20 mouse cellular contexts compared by ENCODE assay signal in the genomic region with DNA sequence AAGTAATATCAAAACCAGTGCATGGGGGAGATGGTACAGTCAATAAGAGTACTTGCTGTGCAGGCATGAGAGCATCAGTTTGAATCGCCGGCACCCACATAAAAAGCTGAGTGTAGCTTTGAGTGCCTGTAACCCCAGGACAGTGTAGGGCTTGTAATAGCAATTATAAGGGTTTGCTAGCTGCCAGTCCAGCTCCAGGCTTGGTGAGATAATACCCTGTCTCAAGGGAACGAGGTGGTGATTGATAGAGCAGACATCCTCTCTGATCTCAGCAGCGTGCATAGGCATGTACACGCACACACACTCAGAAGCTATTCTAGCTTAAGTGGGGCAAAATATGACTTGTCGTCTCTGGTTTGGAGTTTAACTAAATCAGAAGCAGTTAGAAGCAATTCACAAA. TPM values are rescaled to one million over a fixed set of nuclear protein-coding genes. Genes with fewer than 3 reads are reported as not detected.
DNase-seq lines count a peak whose midpoint lies in the region; ATAC-seq lines count a peak whose summit lies in the region.
"Had no signal": no experiment of that assay in that cellular context is flagged by ENCODE, and none has a peak within 500 bp of the region (broad histone marks: within the 10 kb centered on the region; RNA-seq: fewer than 3 reads in every experiment).

No protein-coding gene starts in this region.

- WGBS in embryonic facial prominence, embryonic 14.5 days: 61% methylated on average over 6 of the region's 6 CpGs
- 76% methylated on average over 6 of the region's 6 CpGs for WGBS in embryonic facial prominence, embryonic 10.5 days
- WGBS in hindbrain, embryonic 12.5 days: 55% methylated on average over 6 of the region's 6 CpGs
- 81% methylated on average over 6 of the region's 6 CpGs for WGBS in hindbrain, embryonic 10.5 days
- 72% methylated on average over 6 of the region's 6 CpGs for WGBS in neural tube, embryonic 11.5 days

- no peak; the same call in 1 of the 2 replicates for ATAC-seq in embryonic facial prominence, embryonic 14.5 days (ENCODE audit: low read depth)
- ATAC-seq in hindbrain, embryonic 12.5 days (ENCODE audit: low FRiP score): no peak
- no peak for ATAC-seq in neural tube, embryonic 11.5 days (ENCODE audit: insufficient read depth, low FRiP score, low TSS enrichment)
- ATAC-seq in neutrophil, adult 5-6 weeks (ENCODE audit: extremely low read depth, insufficient number of reproducible peaks, low FRiP score, poor library complexity, severe bottlenecking): 0 out of 2 replicates have a peak, but pooled peaks have one; percentile 39
- ATAC-seq: hindbrain, postnatal 0 days; intestine, embryonic 16.5 days had no signal

- H3K9ac ChIP-seq in embryonic facial prominence, embryonic 14.5 days (ENCODE audit: low read depth, low read length): no peak overlapping the region
- no peak overlapping the region for H3K9ac ChIP-seq in hindbrain, embryonic 12.5 days
- H3K9ac ChIP-seq in neural tube, embryonic 11.5 days (ENCODE audit: low read length): no peak overlapping the region
- H3K9ac ChIP-seq: neural tube, embryonic 12.5 days had no signal

- DNase-seq in embryonic facial prominence, embryonic 14.5 days (ENCODE audit: low spot score): peak; percentile 29
- DNase-seq in embryonic facial prominence, embryonic 10.5 days (ENCODE audit: low spot score): no peak
- no peak for DNase-seq in hindbrain, embryonic 10.5 days (ENCODE audit: low spot score)
- peak; percentile 8 for DNase-seq in neural tube, embryonic 11.5 days (ENCODE audit: low spot score)
- DNase-seq in neural tube, embryonic 10.5 days (ENCODE audit: extremely low spot score, low spot score): no peak
- no peak for DNase-seq in T-cell, adult 2 months (ENCODE audit: low spot score)
- DNase-seq: adrenal gland, postnatal 25 days; cerebellum, adult 9-10 months; gastrocnemius, postnatal 36 days; heart, adult 2 months; heart, postnatal 36 days; kidney, postnatal 25 days; lung, postnatal 4 days; thymus, postnatal 14 days had no signal

- H3K4me2 ChIP-seq in embryonic facial prominence, embryonic 14.5 days (ENCODE audit: low read depth, low read length): no peak overlapping the region
- H3K4me2 ChIP-seq in hindbrain, embryonic 12.5 days (replicated peaks): no peak overlapping the region
- no peak overlapping the region for H3K4me2 ChIP-seq in neural tube, embryonic 11.5 days (ENCODE audit: low read depth)
- H3K4me2 ChIP-seq: neural tube, embryonic 12.5 days had no signal

- no peaks in the 10 kb centered on the region for H3K4me1 ChIP-seq in embryonic facial prominence, embryonic 14.5 days (ENCODE audit: control insufficient read depth, insufficient read depth, low read length)
- H3K4me1 ChIP-seq in embryonic facial prominence, embryonic 10.5 days: peaks cover 9% of the 10 kb centered on the region
- peaks cover 23% of the 10 kb centered on the region for H3K4me1 ChIP-seq in hindbrain, embryonic 12.5 days
- H3K4me1 ChIP-seq in hindbrain, embryonic 10.5 days (replicated peaks): peaks cover 19% of the 10 kb centered on the region
- H3K4me1 ChIP-seq in neural tube, embryonic 11.5 days (ENCODE audit: control insufficient read depth, insufficient read depth, low read length): peaks cover 4% of the 10 kb centered on the region

- H3K4me3 ChIP-seq in embryonic facial prominence, embryonic 14.5 days (ENCODE audit: low read depth, low read length): no peak overlapping the region
- no peak overlapping the region for H3K4me3 ChIP-seq in embryonic facial prominence, embryonic 10.5 days
- no peak overlapping the region for H3K4me3 ChIP-seq in hindbrain, embryonic 12.5 days
- H3K4me3 ChIP-seq in hindbrain, embryonic 10.5 days: no peak overlapping the region
- H3K4me3 ChIP-seq in neural tube, embryonic 11.5 days (ENCODE audit: low read depth, low read length): no peak overlapping the region
- H3K4me3 ChIP-seq: heart, adult 2 months; layer of hippocampus, adult 2 months; neural tube, embryonic 12.5 days had no signal

- no peaks in the 10 kb centered on the region for H3K36me3 ChIP-seq in embryonic facial prominence, embryonic 14.5 days (ENCODE audit: control insufficient read depth, insufficient read depth, low read length)
- H3K36me3 ChIP-seq in embryonic facial prominence, embryonic 10.5 days (replicated peaks): no peaks in the 10 kb centered on the region
- H3K36me3 ChIP-seq in hindbrain, embryonic 12.5 days: no peaks in the 10 kb centered on the region
- H3K36me3 ChIP-seq in hindbrain, embryonic 10.5 days: no peaks in the 10 kb centered on the region
- H3K36me3 ChIP-seq in neural tube, embryonic 11.5 days (ENCODE audit: control insufficient read depth, insufficient read depth, low read length): no peaks in the 10 kb centered on the region
- H3K36me3 ChIP-seq: neural tube, embryonic 12.5 days had no signal

- H3K27me3 ChIP-seq in embryonic facial prominence, embryonic 14.5 days (replicated peaks; ENCODE audit: control insufficient read depth, insufficient read depth, low read length): no peaks in the 10 kb centered on the region
- no peaks in the 10 kb centered on the region for H3K27me3 ChIP-seq in embryonic facial prominence, embryonic 10.5 days (replicated peaks; ENCODE audit: low read depth, poor library complexity, severe bottlenecking)
- H3K27me3 ChIP-seq in hindbrain, embryonic 12.5 days: no peaks in the 10 kb centered on the region
- no peaks in the 10 kb centered on the region for H3K27me3 ChIP-seq in hindbrain, embryonic 10.5 days (ENCODE audit: insufficient read depth, poor library complexity, severe bottlenecking)
- no peaks in the 10 kb centered on the region for H3K27me3 ChIP-seq in neural tube, embryonic 11.5 days (ENCODE audit: control insufficient read depth, insufficient read depth, low read length)

- 0 out of 2 replicates have a peak, but pooled peaks cover 5% of the 10 kb centered on the region for H3K9me3 ChIP-seq in embryonic facial prominence, embryonic 14.5 days (ENCODE audit: control insufficient read depth, low read length)
- no peaks in the 10 kb centered on the region for H3K9me3 ChIP-seq in embryonic facial prominence, embryonic 10.5 days
- no peaks in the 10 kb centered on the region for H3K9me3 ChIP-seq in hindbrain, embryonic 12.5 days (replicated peaks)
- H3K9me3 ChIP-seq in hindbrain, embryonic 10.5 days: peaks cover 5% of the 10 kb centered on the region; the same call in 1 of the 2 replicates
- H3K9me3 ChIP-seq in neural tube, embryonic 11.5 days (ENCODE audit: control insufficient read depth, low read length): 0 out of 2 replicates have a peak, but pooled peaks cover 3% of the 10 kb centered on the region

- no peak overlapping the region for H3K27ac ChIP-seq in embryonic facial prominence, embryonic 14.5 days (replicated peaks; ENCODE audit: low read depth, low read length)
- no peak overlapping the region for H3K27ac ChIP-seq in embryonic facial prominence, embryonic 10.5 days (replicated peaks)
- peak overlapping the region; percentile 40; the same call in 1 of the 2 replicates for H3K27ac ChIP-seq in hindbrain, embryonic 12.5 days
- H3K27ac ChIP-seq in hindbrain, embryonic 10.5 days: no peak overlapping the region
- H3K27ac ChIP-seq in neural tube, embryonic 11.5 days (ENCODE audit: low read depth, low read length): no peak overlapping the region
- H3K27ac ChIP-seq: heart, adult 2 months; hindbrain, postnatal 0 days; layer of hippocampus, adult 2 months; neural tube, embryonic 12.5 days had no signal

RNA-seq across cellular contexts. Expression of a gene that starts 13.1 kb away (rescaled TPM):
- polyA plus RNA-seq in embryonic facial prominence, embryonic 14.5 days (2014; fragmentation: Nextera tagmentation; extraction: Ambion mirVana): 2.1 and 4.7 TPM in 2 replicates
- polyA plus RNA-seq in embryonic facial prominence, embryonic 10.5 days (2016; fragmentation: Nextera tagmentation; extraction: Ambion mirVana): 3.0 and 4.2 TPM in 2 replicates
- 40.4 and 45.0 TPM in 2 replicates for polyA plus RNA-seq in hindbrain, embryonic 12.5 days (2016; fragmentation: Nextera tagmentation; extraction: Ambion mirVana)
- 12.4 and 28.8 TPM in 2 replicates for polyA plus RNA-seq in hindbrain, embryonic 10.5 days (2016; fragmentation: Nextera tagmentation; extraction: Ambion mirVana)
- 27.1 and 32.0 TPM in 2 replicates for polyA plus RNA-seq in neural tube, embryonic 11.5 days (2014; fragmentation: Nextera tagmentation; extraction: Ambion mirVana)
- total RNA-seq in neutrophil, adult 5-6 weeks (2017): 17.9 and 30.6 TPM in 2 replicates
- total RNA-seq: adrenal gland, postnatal 25 days; gastrocnemius, postnatal 36 days had no signal

Comparison
In these comparisons a context has a peak if more than half of its experiments do, and no peak if none do; other contexts are left out.
1. DNase-seq: peak in embryonic facial prominence, embryonic 14.5 days (single experiment) and neural tube, embryonic 11.5 days (single experiment); none in embryonic facial prominence, embryonic 10.5 days (single experiment), hindbrain, embryonic 10.5 days (single experiment), neural tube, embryonic 10.5 days (single experiment) and T-cell, adult 2 months (single experiment).